Mouse (Mus musculus): ENCODE results near the gene Tpst1. TPM values are rescaled to one million over a fixed set of nuclear protein-coding genes. Genes with fewer than 3 reads are reported as not detected.

Gene Tpst1
- polyA plus RNA-seq, 1 experiment = 6.0 TPM

GRCm38 (mm10) chr5:130088008-130088407 is 14.9 kb downstream of the Tpst1 start:
- Histone ChIP-seq H3K9me3 (peaks cover 7% of the 10 kb centered on the region; the same call in 1 of the 2 replicates), H3K36me3 (replicated peaks; ENCODE audit: low read length) (no peaks in the 10 kb centered on the region), H3K4me1 (peaks cover 20% of the 10 kb centered on the region), H3K27me3 (replicated peaks) (peaks cover 59% of the 10 kb centered on the region), H3K4me3 (replicated peaks) (no peak overlapping the region)
- no peak for TF ChIP-seq FLI1 (IDR thresholded peaks at IDR 0.05; ENCODE audit: low read length)
- TF ChIP-seq GATA1 (IDR thresholded peaks at IDR 0.05; ENCODE audit: borderline replicate concordance, low read length) = no peak

- Histone ChIP-seq H3K4me3 (replicated peaks) (no peak overlapping the region), H3K4me1 (peaks cover 20% of the 10 kb centered on the region), H3K27me3 (replicated peaks) (peaks cover 55% of the 10 kb centered on the region), H3K36me3 (replicated peaks; ENCODE audit: low read length) (no peaks in the 10 kb centered on the region), H3K9me3 (peaks cover 7% of the 10 kb centered on the region; the same call in 1 of the 2 replicates)
- TF ChIP-seq GATA1 (IDR thresholded peaks at IDR 0.05; ENCODE audit: borderline replicate concordance, low read length) (no peak), FLI1 (IDR thresholded peaks at IDR 0.05; ENCODE audit: low read length) (no peak)
Observed at GRCm38 (mm10) chr5:130088612-130089011, 15.5 kb downstream of the Tpst1 start.

GRCm38 (mm10) chr5:130089177-130089576 is 16.1 kb downstream of the Tpst1 start:
- Histone ChIP-seq H3K4me3 (replicated peaks) (peak overlapping the region; percentile 84), H3K36me3 (replicated peaks; ENCODE audit: low read length) (no peaks in the 10 kb centered on the region), H3K4me1 (peaks cover 20% of the 10 kb centered on the region), H3K27me3 (replicated peaks) (peaks cover 55% of the 10 kb centered on the region), H3K9me3 (peaks cover 7% of the 10 kb centered on the region; the same call in 1 of the 2 replicates)
- TF ChIP-seq FLI1 (IDR thresholded peaks at IDR 0.05; ENCODE audit: low read length) = no peak
- TF ChIP-seq GATA1 (IDR thresholded peaks at IDR 0.05; ENCODE audit: borderline replicate concordance, low read length) = no peak

- TF ChIP-seq GATA1 (IDR thresholded peaks at IDR 0.05; ENCODE audit: borderline replicate concordance, low read length) (no peak), FLI1 (IDR thresholded peaks at IDR 0.05; ENCODE audit: low read length) (no peak)
- Histone ChIP-seq H3K4me3 (replicated peaks) (peak overlapping the region; percentile 84), H3K27me3 (replicated peaks) (peaks cover 51% of the 10 kb centered on the region), H3K9me3 (peaks cover 7% of the 10 kb centered on the region; the same call in 1 of the 2 replicates), H3K36me3 (replicated peaks; ENCODE audit: low read length) (no peaks in the 10 kb centered on the region), H3K4me1 (peaks cover 20% of the 10 kb centered on the region)
Observed at GRCm38 (mm10) chr5:130089626-130090393, 16.7 kb downstream of the Tpst1 start.

GRCm38 (mm10) chr5:130096754-130097153 is 23.6 kb downstream of the Tpst1 start:
- no peak overlapping the region for H3K4me3 ChIP-seq (replicated peaks)
- peaks cover 7% of the 10 kb centered on the region for H3K9me3 ChIP-seq
- no peak for TF ChIP-seq GATA1 (IDR thresholded peaks at IDR 0.05; ENCODE audit: borderline replicate concordance, low read length)
- no peak for TF ChIP-seq FLI1 (IDR thresholded peaks at IDR 0.05; ENCODE audit: low read length)
- peaks cover 3% of the 10 kb centered on the region for H3K36me3 ChIP-seq (replicated peaks; ENCODE audit: low read length)
- H3K27me3 ChIP-seq (replicated peaks) = peaks cover 42% of the 10 kb centered on the region
- H3K4me1 ChIP-seq = peaks cover 4% of the 10 kb centered on the region

GRCm38 (mm10) chr5:130097837-130098236 is 24.7 kb downstream of the Tpst1 start:
- no peak for TF ChIP-seq GATA1 (IDR thresholded peaks at IDR 0.05; ENCODE audit: borderline replicate concordance, low read length)
- no peak for TF ChIP-seq FLI1 (IDR thresholded peaks at IDR 0.05; ENCODE audit: low read length)
- Histone ChIP-seq H3K4me3 (replicated peaks) (no peak overlapping the region), H3K9me3 (peaks cover 7% of the 10 kb centered on the region), H3K27me3 (replicated peaks) (peaks cover 35% of the 10 kb centered on the region), H3K4me1 (peaks cover 4% of the 10 kb centered on the region), H3K36me3 (replicated peaks; ENCODE audit: low read length) (peaks cover 4% of the 10 kb centered on the region)

- TF ChIP-seq GATA1 (IDR thresholded peaks at IDR 0.05; ENCODE audit: borderline replicate concordance, low read length) (no peak), FLI1 (IDR thresholded peaks at IDR 0.05; ENCODE audit: low read length) (no peak)
- Histone ChIP-seq H3K9me3 (peaks cover 6% of the 10 kb centered on the region), H3K36me3 (replicated peaks; ENCODE audit: low read length) (peaks cover 4% of the 10 kb centered on the region), H3K27me3 (replicated peaks) (peaks cover 27% of the 10 kb centered on the region), H3K4me3 (replicated peaks) (no peak overlapping the region), H3K4me1 (peaks cover 7% of the 10 kb centered on the region)
Observed at GRCm38 (mm10) chr5:130101724-130102123, 28.6 kb downstream of the Tpst1 start.

GRCm38 (mm10) chr5:130109348-130109747 is 36.2 kb downstream of the Tpst1 start:
- H3K9me3 ChIP-seq = no peaks in the 10 kb centered on the region
- peaks cover 7% of the 10 kb centered on the region; the same call in 1 of the 2 replicates for H3K4me1 ChIP-seq
- TF ChIP-seq FLI1 (IDR thresholded peaks at IDR 0.05; ENCODE audit: low read length) (no peak), GATA1 (IDR thresholded peaks at IDR 0.05; ENCODE audit: borderline replicate concordance, low read length) (no peak)
- no peaks in the 10 kb centered on the region for H3K36me3 ChIP-seq (replicated peaks; ENCODE audit: low read length)
- peaks cover 12% of the 10 kb centered on the region for H3K27me3 ChIP-seq (replicated peaks)
- no peak overlapping the region for H3K4me3 ChIP-seq (replicated peaks)

- Histone ChIP-seq H3K4me1 (peaks cover 14% of the 10 kb centered on the region), H3K36me3 (replicated peaks; ENCODE audit: low read length) (no peaks in the 10 kb centered on the region), H3K9me3 (no peaks in the 10 kb centered on the region), H3K4me3 (replicated peaks) (no peak overlapping the region), H3K27me3 (replicated peaks) (peaks cover 12% of the 10 kb centered on the region)
- TF ChIP-seq GATA1 (IDR thresholded peaks at IDR 0.05; ENCODE audit: borderline replicate concordance, low read length) = no peak
- no peak for TF ChIP-seq FLI1 (IDR thresholded peaks at IDR 0.05; ENCODE audit: low read length)
Observed at GRCm38 (mm10) chr5:130110632-130111464, 37.7 kb downstream of the Tpst1 start.
